Mouse (Mus musculus) ES-E14 (cell line): ENCODE results near the gene Cntn2.

Source experiments
- CHD2 ChIP-seq: IDR thresholded peaks from 2 replicates; pipeline ENCODE4 v1.6.1; 2014; ENCODE audit warnings: mild to moderate bottlenecking, low read depth, low read length, inconsistent platforms
- HCFC1 ChIP-seq: IDR thresholded peaks from 2 replicates; pipeline ENCODE4 v1.6.1; 2012; ENCODE audit warnings: low read length, inconsistent platforms, borderline replicate concordance; ENCODE audit not compliant: insufficient read depth
- MAFK ChIP-seq: IDR thresholded peaks from 2 replicates; pipeline ENCODE4 v1.6.1; 2014; ENCODE audit warnings: mild to moderate bottlenecking, low read depth, low read length, inconsistent platforms; ENCODE audit not compliant: insufficient read depth
- ZC3H11A ChIP-seq: IDR thresholded peaks from 2 replicates; pipeline ENCODE4 v1.6.1; 2012; ENCODE audit warnings: low read depth, mild to moderate bottlenecking, inconsistent platforms, low read length, borderline replicate concordance
- ZNF384 ChIP-seq: IDR thresholded peaks from 2 replicates; pipeline ENCODE4 v1.6.1; 2012; ENCODE audit warnings: low read depth, low read length, inconsistent platforms

DNA sequence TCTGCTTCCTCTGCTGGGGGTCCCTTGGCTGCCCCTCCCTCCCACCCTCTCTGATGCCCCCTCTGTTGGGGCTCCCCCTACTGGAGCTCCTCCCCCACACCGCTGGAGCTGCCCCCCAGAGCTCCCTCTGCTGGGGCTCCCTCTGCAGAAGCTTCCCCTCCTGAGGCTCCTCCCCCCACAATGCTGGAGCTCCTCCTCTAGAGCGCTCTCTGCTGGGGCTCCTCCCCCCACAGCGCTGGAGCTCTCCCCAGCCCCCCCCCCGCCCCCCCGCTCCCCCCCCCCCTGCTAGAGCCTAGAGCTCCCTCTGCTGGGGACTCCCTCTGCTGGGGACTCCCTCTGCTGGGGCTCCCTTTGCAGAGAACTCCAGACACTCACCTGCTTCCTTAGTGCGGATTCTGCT is 22.3 kb downstream of the Cntn2 start:
- TF ChIP-seq ZC3H11A, result no peak
- TF ChIP-seq ZNF384, result no peak
- no peak for TF ChIP-seq HCFC1
- TF ChIP-seq CHD2, result no peak
- TF ChIP-seq MAFK, result no peak
